Mouse (Mus musculus): ENCODE data around the gene Frem1.

GRCm38 (mm10) chr4:83031591-83031990 is 20.5 kb downstream of the Frem1 start:
- no peak for TF ChIP-seq CTCF (IDR thresholded peaks at IDR 0.05; ENCODE audit: borderline replicate concordance, extremely low read depth, insufficient read depth, insufficient read length)
- no peak for TF ChIP-seq POLR2A (IDR thresholded peaks at IDR 0.05; ENCODE audit: borderline replicate concordance, extremely low read depth, insufficient read depth, insufficient read length, poor library complexity, severe bottlenecking)

All from brain, embryonic 14.5 days (tissue).